Mouse (Mus musculus) right cerebral cortex, adult 18-20 months (tissue): ENCODE results near the gene Sox13.

Experiments used
- DNase-seq: peaks from one replicate; pipeline ENCODE4 v3.0.0; 2022; ENCODE audit warnings: mixed read lengths

Gene Sox13

GRCm38 (mm10) chr1:133397483-133398237, 26.5 kb downstream of the Sox13 start:
- DNase-seq: no peak

- DNase-seq: no peak
These were observed 27.1 kb downstream of the Sox13 start for GRCm38 (mm10) chr1:133397094-133397482.

GRCm38 (mm10) chr1:133396693-133397092, 27.5 kb downstream of the Sox13 start:
- no peak for DNase-seq

- DNase-seq: no peak
These were observed 29.5 kb downstream of the Sox13 start for GRCm38 (mm10) chr1:133394702-133395101.

GRCm38 (mm10) chr1:133387539-133388268, 36.5 kb downstream of the Sox13 start:
- DNase-seq: no peak

GRCm38 (mm10) chr1:133386209-133386608, 38.0 kb downstream of the Sox13 start:
- no peak for DNase-seq

- no peak for DNase-seq
These were observed 38.7 kb downstream of the Sox13 start for GRCm38 (mm10) chr1:133385506-133385905.

GRCm38 (mm10) chr1:133383157-133383783, 40.9 kb downstream of the Sox13 start:
- no peak for DNase-seq

- no peak for DNase-seq
These were observed 41.5 kb downstream of the Sox13 start for GRCm38 (mm10) chr1:133382552-133383155.

GRCm38 (mm10) chr1:133382008-133382407, 42.2 kb downstream of the Sox13 start:
- DNase-seq: no peak

GRCm38 (mm10) chr1:133380347-133381065, 43.7 kb downstream of the Sox13 start:
- DNase-seq: no peak

GRCm38 (mm10) chr1:133379986-133380320, 44.2 kb downstream of the Sox13 start:
- no peak for DNase-seq

- no peak for DNase-seq
These were observed 44.8 kb downstream of the Sox13 start for GRCm38 (mm10) chr1:133379254-133379985.

- DNase-seq: no peak
These were observed 46.6 kb downstream of the Sox13 start for GRCm38 (mm10) chr1:133377547-133377946.

- no peak for DNase-seq
These were observed 48.4 kb downstream of the Sox13 start for GRCm38 (mm10) chr1:133375696-133376346.

GRCm38 (mm10) chr1:133372113-133372512, 52.1 kb downstream of the Sox13 start:
- no peak for DNase-seq

- DNase-seq: no peak
These were observed 52.7 kb downstream of the Sox13 start for GRCm38 (mm10) chr1:133371431-133371830.

- no peak for DNase-seq
These were observed 53.8 kb downstream of the Sox13 start for GRCm38 (mm10) chr1:133370352-133370751.

- DNase-seq: peak; percentile 72
These were observed 55.5 kb downstream of the Sox13 start for GRCm38 (mm10) chr1:133368644-133369043.

- DNase-seq: no peak
These were observed 56.3 kb downstream of the Sox13 start for GRCm38 (mm10) chr1:133367606-133368488.
